Mouse (Mus musculus) gastrocnemius, adult 18-20 months (tissue): ENCODE results near the gene 4933402N22Rik. TPM values are rescaled to one million over a fixed set of nuclear protein-coding genes. Genes with fewer than 3 reads are reported as not detected.
"Not testable (repeated sequence)": the region's sequence is repeated elsewhere in the genome, so short reads cannot be mapped to it uniquely, and the experiment has no call there.

Experiments used
- DNase-seq: peaks from one replicate; pipeline ENCODE4 v3.0.0; 2021; ENCODE audit warnings: low spot score
- long read RNA-seq, 2 experiments: library from polyadenylated mRNA; stranded (forward); transcript quantifications; one replicate each; pipeline ENCODE4 v2.0.0; 2021
- total RNA-seq, 2 experiments: library from RNA; stranded (reverse); gene quantifications; 2 replicates each; pipeline ENCODE4 v1.2.3; 2021

4933402N22Rik gene
- total RNA-seq: not detected
- long read RNA-seq, experiment 1: 0 reads
- long read RNA-seq, experiment 2: 0 reads

GRCm38 (mm10) chr5:11917743-11918142 is at the start of gene 4933402N22Rik:
4933402N22Rik (plus strand) TSS chr5:11918043.
- DNase-seq: not testable (repeated sequence)

GRCm38 (mm10) chr5:11923790-11924189 is 5.9 kb downstream of the 4933402N22Rik start:
- DNase-seq: not testable (repeated sequence)

Other genes starting within 250 kb of the 4933402N22Rik start
- not detected for gene Gm8922, start 236.1 kb upstream of the 4933402N22Rik start, total RNA-seq
- not detected for gene Gm8926, start 147.5 kb upstream of the 4933402N22Rik start, total RNA-seq
- gene Gm6465, start 72.5 kb upstream of the 4933402N22Rik start, total RNA-seq: not detected